8 mouse cellular contexts compared by ENCODE assay signal in genomic region chr1:91239800-91240199, GRCm38 (mm10).
"Had no signal": no experiment of that assay in that cellular context is flagged by ENCODE, and none has a peak within 500 bp of the region (broad histone marks: within the 10 kb centered on the region; RNA-seq: fewer than 3 reads in every experiment).

No protein-coding gene starts in this region.

- H3K9ac ChIP-seq: limb, embryonic 12.5 days; limb, embryonic 15.5 days; lung, embryonic 14.5 days; midbrain, embryonic 12.5 days; midbrain, embryonic 15.5 days; neural tube, embryonic 13.5 days had no signal

- ATAC-seq: midbrain, embryonic 15.5 days had no signal

- H3K9me3 ChIP-seq: limb, embryonic 12.5 days; limb, embryonic 15.5 days; midbrain, embryonic 12.5 days; midbrain, embryonic 15.5 days; neural tube, embryonic 13.5 days had no signal

- H3K4me1 ChIP-seq: limb, embryonic 12.5 days; limb, embryonic 15.5 days; midbrain, embryonic 12.5 days; midbrain, embryonic 15.5 days; neural tube, embryonic 13.5 days had no signal

- H3K4me2 ChIP-seq: limb, embryonic 12.5 days; limb, embryonic 15.5 days; lung, embryonic 14.5 days; midbrain, embryonic 12.5 days; midbrain, embryonic 15.5 days; neural tube, embryonic 13.5 days had no signal

- H3K4me3 ChIP-seq: limb, embryonic 12.5 days; limb, embryonic 15.5 days; midbrain, embryonic 12.5 days; midbrain, embryonic 15.5 days; neural tube, embryonic 13.5 days had no signal

- H3K27me3 ChIP-seq: limb, embryonic 15.5 days; midbrain, embryonic 12.5 days; midbrain, embryonic 15.5 days; neural tube, embryonic 13.5 days had no signal

- H3K27ac ChIP-seq: kidney, postnatal 0 days; limb, embryonic 12.5 days; limb, embryonic 15.5 days; macrophage; midbrain, embryonic 12.5 days; midbrain, embryonic 15.5 days; neural tube, embryonic 13.5 days had no signal

- H3K36me3 ChIP-seq: limb, embryonic 12.5 days; limb, embryonic 15.5 days; midbrain, embryonic 12.5 days; midbrain, embryonic 15.5 days; neural tube, embryonic 13.5 days had no signal
